Mouse (Mus musculus) megakaryocyte progenitor cell, adult 5-6 weeks (primary cell): ENCODE data around the gene Tfdp2. TPM values are rescaled to one million over a fixed set of nuclear protein-coding genes. Genes with fewer than 3 reads are reported as not detected.
A peak's percentile ranks its signal among the peaks of the same experiment; 100 is the strongest.

ENCODE experiments used
- ATAC-seq: replicated peaks from 2 replicates; pipeline ENCODE4 v1.8.0; 2016; ENCODE audit warnings: mild to moderate bottlenecking, moderate TSS enrichment, inconsistent platforms; ENCODE audit not compliant: poor library complexity
- total RNA-seq, 2 experiments: library from RNA; stranded (forward) in 1 of 2; stranded (reverse) in 1 of 2; fragments of 157-497, 149-512 nt in 1 of 2; fragments of 200-1000 nt in 1 of 2; gene quantifications; 2 replicates each; pipeline versions ENCODE4 v1.2.3 to v1.2.4; 2015 to 2017

Tfdp2 gene
- total RNA-seq, 2 experiments from 2014 or later = 25.2 to 35.0 TPM

- no peak for ATAC-seq
Observed at GRCm38 (mm10) chr9:96365271-96365872, 169.3 kb downstream of the Tfdp2 start.

- peak; percentile 68 for ATAC-seq
Observed at GRCm38 (mm10) chr9:96369654-96370384, 173.7 kb downstream of the Tfdp2 start.

GRCm38 (mm10) chr9:96371075-96371474 lies 175.0 kb downstream of the Tfdp2 start:
- no peak for ATAC-seq

Other genes starting within 250 kb of the Tfdp2 start
- 23.9 and 35.8 TPM in 2 replicates for gene Xrn1, start 241.5 kb upstream of the Tfdp2 start, total RNA-seq (2015)
- gene Xrn1, start 241.5 kb upstream of the Tfdp2 start, total RNA-seq (2017) = 13.5 and 30.4 TPM in 2 replicates
- 2.0 and 4.2 TPM in 2 replicates for gene Gk5, start 76.9 kb upstream of the Tfdp2 start, total RNA-seq (2015)
- gene Gk5, start 76.9 kb upstream of the Tfdp2 start, total RNA-seq (2017) = 2.7 and 4.8 TPM in 2 replicates
- 206 and 221 TPM in 2 replicates for gene Atp1b3, start 168.2 kb downstream of the Tfdp2 start, total RNA-seq (2015)
- 106 and 130 TPM in 2 replicates for gene Atp1b3, start 168.2 kb downstream of the Tfdp2 start, total RNA-seq (2017)